Mouse (Mus musculus) lung, embryonic 15.5 days (tissue): ENCODE measurements around the gene Selenof. TPM values are rescaled to one million over a fixed set of nuclear protein-coding genes. Genes with fewer than 3 reads are reported as not detected.
"Not testable (repeated sequence)": the region's sequence is repeated elsewhere in the genome, so short reads cannot be mapped to it uniquely, and the experiment has no call there.

Source experiments
- ATAC-seq: fragments of 200-750 bp; cut with Nextera tagmentation; 2 replicates; pipeline ENCODE4 v1.8.0; 2017; ENCODE audit warnings: moderate number of reproducible peaks, borderline replicate concordance; ENCODE audit not compliant: low FRiP score, low TSS enrichment; ENCODE audit errors: extremely low read depth
- H3K27ac ChIP-seq: fragments of 300-500 bp; sonication (generic); 2 replicates; pipeline ENCODE4 v1.5.1; 2015; ENCODE audit warnings: moderate library complexity, mild to moderate bottlenecking, inconsistent platforms
- H3K27me3 ChIP-seq: fragments of 300-500 bp; sonication (generic); 2 replicates; pipeline ENCODE4 v1.6.1; 2015; ENCODE audit warnings: inconsistent platforms
- H3K36me3 ChIP-seq: fragments of 300-500 bp; sonication (generic); 2 replicates; pipeline ENCODE4 v1.6.1; 2015; ENCODE audit warnings: inconsistent platforms
- H3K4me1 ChIP-seq: fragments of 300-500 bp; sonication (generic); 2 replicates; pipeline ENCODE4 v1.6.1; 2015; ENCODE audit warnings: inconsistent platforms
- H3K4me2 ChIP-seq: fragments of 300-500 bp; sonication (generic); 2 replicates; pipeline ENCODE4 v1.6.1; 2015; ENCODE audit warnings: inconsistent platforms, mild to moderate bottlenecking, moderate library complexity
- H3K4me3 ChIP-seq: fragments of 300-500 bp; sonication (generic); 2 replicates; pipeline ENCODE4 v1.5.1; 2015; ENCODE audit warnings: mild to moderate bottlenecking, inconsistent platforms
- H3K9ac ChIP-seq: fragments of 300-500 bp; sonication (generic); 2 replicates; pipeline ENCODE4 v1.6.1; 2015; ENCODE audit warnings: inconsistent platforms
- H3K9me3 ChIP-seq: fragments of 300-500 bp; sonication (generic); 2 replicates; pipeline ENCODE4 v1.6.1; 2016; ENCODE audit warnings: inconsistent platforms
- WGBS: fragments of 180-500 bp; shearing (Covaris S2); methylation state at CpG from one replicate; pipeline ENCODE4 v1.1.7; 2015; 5-methylcytosine and 5-hydroxymethylcytosine counted together
- polyA plus RNA-seq: library from polyadenylated mRNA; unstranded; fragments of >200 nt; fragmentation: Nextera tagmentation; extraction: Ambion mirVana; gene quantifications from 2 replicates; pipeline ENCODE4 v1.2.1, GENCODE M21; 2015

The Selenof gene
- polyA plus RNA-seq, 1 experiment from 2014 or later, result 738 TPM

- no peaks in the 10 kb centered on the region for H3K27me3 ChIP-seq
- 73% methylated on average over 6 of the region's 6 CpGs for WGBS
- no peak overlapping the region for H3K4me2 ChIP-seq
- peaks cover 32% of the 10 kb centered on the region for H3K4me1 ChIP-seq
- no peak overlapping the region for H3K27ac ChIP-seq
- H3K36me3 ChIP-seq, result peaks cover 15% of the 10 kb centered on the region
- H3K9me3 ChIP-seq, result no peaks in the 10 kb centered on the region
- no peak for ATAC-seq
- H3K9ac ChIP-seq, result no peak overlapping the region
- no peak overlapping the region for H3K4me3 ChIP-seq
Observed at GRCm38 (mm10) chr3:144584789-144585553, 14.9 kb downstream of the Selenof start.

- no peak overlapping the region for H3K9ac ChIP-seq
- H3K4me3 ChIP-seq, result no peak overlapping the region
- ATAC-seq, result no peak
- H3K27ac ChIP-seq, result 0 out of 2 replicates have a peak overlapping the region, but pooled peaks have one; percentile 17
- H3K4me2 ChIP-seq, result no peak overlapping the region
- no peaks in the 10 kb centered on the region for H3K9me3 ChIP-seq
- H3K27me3 ChIP-seq, result no peaks in the 10 kb centered on the region
- peaks cover 26% of the 10 kb centered on the region for H3K36me3 ChIP-seq
- peaks cover 24% of the 10 kb centered on the region; the same call in 1 of the 2 replicates for H3K4me1 ChIP-seq
- 71% methylated on average over 7 of the region's 7 CpGs for WGBS
Observed at GRCm38 (mm10) chr3:144586731-144587130, 16.6 kb downstream of the Selenof start.

GRCm38 (mm10) chr3:144589189-144589890 is 19.2 kb downstream of the Selenof start:
- no peak for ATAC-seq
- Histone ChIP-seq H3K27me3 (no peaks in the 10 kb centered on the region), H3K4me3 (no peak overlapping the region), H3K4me2 (no peak overlapping the region), H3K36me3 (peaks cover 29% of the 10 kb centered on the region), H3K4me1 (peaks cover 14% of the 10 kb centered on the region; the same call in 1 of the 2 replicates), H3K27ac (no peak overlapping the region), H3K9ac (no peak overlapping the region), H3K9me3 (no peaks in the 10 kb centered on the region)
- 89% methylated on average over 8 of the region's 8 CpGs for WGBS

- Histone ChIP-seq H3K4me3 (no peak overlapping the region), H3K4me2 (no peak overlapping the region), H3K36me3 (peaks cover 46% of the 10 kb centered on the region), H3K9ac (no peak overlapping the region), H3K9me3 (no peaks in the 10 kb centered on the region), H3K4me1 (no peaks in the 10 kb centered on the region), H3K27ac (no peak overlapping the region), H3K27me3 (no peaks in the 10 kb centered on the region)
- ATAC-seq, result no peak
- 85% methylated on average over 9 of the region's 9 CpGs for WGBS
Observed at GRCm38 (mm10) chr3:144592992-144593785, 23.1 kb downstream of the Selenof start.

GRCm38 (mm10) chr3:144597121-144597520 is 27.0 kb downstream of the Selenof start:
- H3K4me3 ChIP-seq, result no peak overlapping the region
- no peaks in the 10 kb centered on the region for H3K9me3 ChIP-seq
- H3K4me1 ChIP-seq, result no peaks in the 10 kb centered on the region
- H3K4me2 ChIP-seq, result no peak overlapping the region
- no peak overlapping the region for H3K27ac ChIP-seq
- no peak overlapping the region for H3K9ac ChIP-seq
- ATAC-seq, result no peak
- H3K36me3 ChIP-seq, result peaks cover 35% of the 10 kb centered on the region; the same call in 1 of the 2 replicates
- no peaks in the 10 kb centered on the region for H3K27me3 ChIP-seq
- whole genome bisulfite sequencing, result 88% methylated on average over 4 of the region's 4 CpGs

- Histone ChIP-seq H3K9me3 (no peaks in the 10 kb centered on the region), H3K27me3 (no peaks in the 10 kb centered on the region), H3K36me3 (peaks cover 34% of the 10 kb centered on the region; the same call in 1 of the 2 replicates), H3K27ac (no peak overlapping the region), H3K9ac (no peak overlapping the region), H3K4me3 (no peak overlapping the region), H3K4me2 (no peak overlapping the region), H3K4me1 (no peaks in the 10 kb centered on the region)
- WGBS, result 77% methylated on average over 12 of the region's 12 CpGs
- ATAC-seq, result no peak
Observed at GRCm38 (mm10) chr3:144597790-144598467, 27.8 kb downstream of the Selenof start.

GRCm38 (mm10) chr3:144602413-144602812 is 32.3 kb downstream of the Selenof start:
- H3K4me2 ChIP-seq, result no peak overlapping the region
- 38% methylated on average over 4 of the region's 4 CpGs for WGBS

GRCm38 (mm10) chr3:144602819-144603218 is 32.7 kb downstream of the Selenof start:
- Histone ChIP-seq H3K27me3 (no peaks in the 10 kb centered on the region), H3K27ac (no peak overlapping the region), H3K9ac (no peak overlapping the region), H3K4me1 (no peaks in the 10 kb centered on the region), H3K4me2 (no peak overlapping the region), H3K4me3 (no peak overlapping the region), H3K9me3 (no peaks in the 10 kb centered on the region), H3K36me3 (peaks cover 15% of the 10 kb centered on the region; the same call in 1 of the 2 replicates)
- WGBS, result 68% methylated on average over 7 of the region's 7 CpGs
- no peak for ATAC-seq

More at GRCm38 (mm10) chr3:144602413-144602812, 32.3 kb downstream of the Selenof start:
- H3K4me1 ChIP-seq, result no peaks in the 10 kb centered on the region
- H3K27me3 ChIP-seq, result no peaks in the 10 kb centered on the region
- H3K36me3 ChIP-seq, result peaks cover 17% of the 10 kb centered on the region; the same call in 1 of the 2 replicates
- H3K9me3 ChIP-seq, result no peaks in the 10 kb centered on the region
- H3K27ac ChIP-seq, result no peak overlapping the region
- ATAC-seq, result no peak
- H3K9ac ChIP-seq, result no peak overlapping the region
- H3K4me3 ChIP-seq, result no peak overlapping the region

GRCm38 (mm10) chr3:144603558-144603957 is 33.5 kb downstream of the Selenof start:
- no peak for ATAC-seq
- H3K27ac ChIP-seq, result no peak overlapping the region
- H3K9me3 ChIP-seq, result no peaks in the 10 kb centered on the region
- 53% methylated on average over 3 of the region's 3 CpGs for WGBS
- no peaks in the 10 kb centered on the region for H3K27me3 ChIP-seq
- H3K4me1 ChIP-seq, result no peaks in the 10 kb centered on the region
- peaks cover 8% of the 10 kb centered on the region; the same call in 1 of the 2 replicates for H3K36me3 ChIP-seq
- no peak overlapping the region for H3K9ac ChIP-seq
- no peak overlapping the region for H3K4me2 ChIP-seq
- H3K4me3 ChIP-seq, result no peak overlapping the region

- ATAC-seq, result no peak
- Histone ChIP-seq H3K9ac (no peak overlapping the region), H3K4me1 (no peaks in the 10 kb centered on the region), H3K36me3 (peaks cover 4% of the 10 kb centered on the region; the same call in 1 of the 2 replicates), H3K4me2 (no peak overlapping the region), H3K4me3 (no peak overlapping the region), H3K27me3 (no peaks in the 10 kb centered on the region), H3K9me3 (no peaks in the 10 kb centered on the region), H3K27ac (no peak overlapping the region)
- 43% methylated on average over 7 of the region's 7 CpGs for WGBS
Observed at GRCm38 (mm10) chr3:144604205-144604604, 34.1 kb downstream of the Selenof start.

GRCm38 (mm10) chr3:144605811-144606210 is 35.7 kb downstream of the Selenof start:
- H3K4me1 ChIP-seq, H3K9ac ChIP-seq, H3K4me3 ChIP-seq, ATAC-seq, H3K27ac ChIP-seq, H3K9me3 ChIP-seq, H3K27me3 ChIP-seq, H3K36me3 ChIP-seq, H3K4me2 ChIP-seq: not testable (repeated sequence)
- WGBS, result 62% methylated on average over 7 of the region's 7 CpGs
